Mouse (Mus musculus): ENCODE results near the gene R3hdm4. TPM values are rescaled to one million over a fixed set of nuclear protein-coding genes. Genes with fewer than 3 reads are reported as not detected.
A peak's percentile ranks its signal among the peaks of the same experiment; 100 is the strongest.

The R3hdm4 gene
- total RNA-seq (2014; rRNA removed) (12.4 and 15.5 TPM in 2 replicates), polyA plus RNA-seq (2012; rRNA removed) (78.8 and 80.0 TPM in 2 replicates)

- Histone ChIP-seq H3K4me1 (ENCODE audit: control insufficient read depth, insufficient read depth, low read length) (peaks cover 1% of the 10 kb centered on the region), H3K4me3 (ENCODE audit: insufficient read depth, low read depth, low read length) (no peak within 1 kb of the TSS), H3K27me3 (ENCODE audit: control insufficient read depth, insufficient read depth, low read length) (peaks cover 12% of the 10 kb centered on the region), H3K36me3 (ENCODE audit: control insufficient read depth, insufficient read depth, low read length) (no peaks in the 10 kb centered on the region), H3K79me2 (ENCODE audit: control insufficient read depth, insufficient read depth, low read length) (peaks cover 6% of the 10 kb centered on the region; the same call in 1 of the 2 replicates), H3K9ac (ENCODE audit: low read depth, low read length) (no peak within 1 kb of the TSS), H3K27ac (replicated peaks; ENCODE audit: insufficient read depth, low read depth, low read length) (no peak within 1 kb of the TSS)
- TF ChIP-seq POLR2A (IDR thresholded peaks at IDR 0.05; ENCODE audit: extremely low read depth, insufficient read depth, low read length) (no peak), CTCF (IDR thresholded peaks at IDR 0.05; ENCODE audit: low read depth, low read length) (no peak)
- DNase-seq (ENCODE audit: extremely low read depth, low read depth, low spot score) = no peak
- WGBS = 12% methylated on average over 41 of the region's 41 CpGs
These were observed at the start of gene R3hdm4 for GRCm38 (mm10) chr10:79920958-79921535. Gene R3hdm4, minus strand, starts transcription at chr10:79921208.

- H3K36me3 ChIP-seq (ENCODE audit: control insufficient read depth, insufficient read depth, low read length) = peaks cover under 1% of the 10 kb centered on the region; the same call in 1 of the 2 replicates
- H3K4me1 ChIP-seq (ENCODE audit: control insufficient read depth, insufficient read depth, low read length) = peaks cover 36% of the 10 kb centered on the region
- TF ChIP-seq POLR2A (IDR thresholded peaks at IDR 0.05; ENCODE audit: extremely low read depth, insufficient read depth, low read length) (no peak), CTCF (IDR thresholded peaks at IDR 0.05; ENCODE audit: low read depth, low read length) (no peak)
- WGBS = 8% methylated on average over 47 of the region's 47 CpGs
- peak within 1 kb of the TSS; percentile 32 for H3K9ac ChIP-seq (ENCODE audit: low read depth, low read length)
- peak within 1 kb of the TSS; percentile 27; the same call in 1 of the 2 replicates for H3K4me3 ChIP-seq (ENCODE audit: insufficient read depth, low read depth, low read length)
- no peaks in the 10 kb centered on the region for H3K79me2 ChIP-seq (ENCODE audit: control insufficient read depth, insufficient read depth, low read length)
- no peaks in the 10 kb centered on the region for H3K27me3 ChIP-seq (ENCODE audit: control insufficient read depth, insufficient read depth, low read length)
- DNase-seq (ENCODE audit: extremely low read depth, low read depth, low spot score) = no peak
- H3K27ac ChIP-seq (replicated peaks; ENCODE audit: insufficient read depth, low read depth, low read length) = no peak within 1 kb of the TSS
These were observed 49.6 kb upstream of the R3hdm4 start, which contains the start of gene Grin3b for GRCm38 (mm10) chr10:79970415-79971182. Gene Grin3b, plus strand, starts transcription at chr10:79970715.

GRCm38 (mm10) chr10:79969124-79969568, 48.1 kb upstream of the R3hdm4 start:
- Histone ChIP-seq H3K4me3 (ENCODE audit: insufficient read depth, low read depth, low read length) (no peak overlapping the region), H3K4me1 (ENCODE audit: control insufficient read depth, insufficient read depth, low read length) (peaks cover 36% of the 10 kb centered on the region), H3K36me3 (ENCODE audit: control insufficient read depth, insufficient read depth, low read length) (no peaks in the 10 kb centered on the region), H3K9ac (ENCODE audit: low read depth, low read length) (no peak overlapping the region), H3K27me3 (ENCODE audit: control insufficient read depth, insufficient read depth, low read length) (no peaks in the 10 kb centered on the region), H3K79me2 (ENCODE audit: control insufficient read depth, insufficient read depth, low read length) (no peaks in the 10 kb centered on the region), H3K27ac (replicated peaks; ENCODE audit: insufficient read depth, low read depth, low read length) (peak overlapping the region; percentile 42)
- 20% methylated on average over 3 of the region's 3 CpGs for WGBS
- TF ChIP-seq CTCF (IDR thresholded peaks at IDR 0.05; ENCODE audit: low read depth, low read length) = no peak
- TF ChIP-seq POLR2A (IDR thresholded peaks at IDR 0.05; ENCODE audit: extremely low read depth, insufficient read depth, low read length) = no peak
- DNase-seq (ENCODE audit: extremely low read depth, low read depth, low spot score) = peak; percentile 71

GRCm38 (mm10) chr10:79968181-79968580, 47.2 kb upstream of the R3hdm4 start:
- Histone ChIP-seq H3K9ac (ENCODE audit: low read depth, low read length) (no peak overlapping the region), H3K27ac (replicated peaks; ENCODE audit: insufficient read depth, low read depth, low read length) (peak overlapping the region; percentile 59; the same call in 1 of the 2 replicates), H3K27me3 (ENCODE audit: control insufficient read depth, insufficient read depth, low read length) (no peaks in the 10 kb centered on the region), H3K79me2 (ENCODE audit: control insufficient read depth, insufficient read depth, low read length) (no peaks in the 10 kb centered on the region), H3K36me3 (ENCODE audit: control insufficient read depth, insufficient read depth, low read length) (no peaks in the 10 kb centered on the region), H3K4me3 (ENCODE audit: insufficient read depth, low read depth, low read length) (no peak overlapping the region), H3K4me1 (ENCODE audit: control insufficient read depth, insufficient read depth, low read length) (peaks cover 36% of the 10 kb centered on the region)
- WGBS = 53% methylated on average over 1 of the region's 1 CpGs
- no peak for DNase-seq (ENCODE audit: extremely low read depth, low read depth, low spot score)
- no peak for TF ChIP-seq POLR2A (IDR thresholded peaks at IDR 0.05; ENCODE audit: extremely low read depth, insufficient read depth, low read length)
- TF ChIP-seq CTCF (IDR thresholded peaks at IDR 0.05; ENCODE audit: low read depth, low read length) = no peak

GRCm38 (mm10) chr10:79966886-79967400, 45.9 kb upstream of the R3hdm4 start:
- no peaks in the 10 kb centered on the region for H3K79me2 ChIP-seq (ENCODE audit: control insufficient read depth, insufficient read depth, low read length)
- peak; percentile 95 for DNase-seq (ENCODE audit: extremely low read depth, low read depth, low spot score)
- no peaks in the 10 kb centered on the region; the same call in 1 of the 2 replicates for H3K36me3 ChIP-seq (ENCODE audit: control insufficient read depth, insufficient read depth, low read length)
- H3K27me3 ChIP-seq (ENCODE audit: control insufficient read depth, insufficient read depth, low read length) = no peaks in the 10 kb centered on the region
- WGBS = 36% methylated on average over 5 of the region's 5 CpGs
- H3K9ac ChIP-seq (ENCODE audit: low read depth, low read length) = peak overlapping the region; percentile 30; the same call in 1 of the 2 replicates
- no peak for TF ChIP-seq POLR2A (IDR thresholded peaks at IDR 0.05; ENCODE audit: extremely low read depth, insufficient read depth, low read length)
- H3K27ac ChIP-seq (replicated peaks; ENCODE audit: insufficient read depth, low read depth, low read length) = peak overlapping the region; percentile 70
- peaks cover 33% of the 10 kb centered on the region for H3K4me1 ChIP-seq (ENCODE audit: control insufficient read depth, insufficient read depth, low read length)
- no peak overlapping the region for H3K4me3 ChIP-seq (ENCODE audit: insufficient read depth, low read depth, low read length)

All from liver, adult 2 months (tissue).